Mouse (Mus musculus) spleen, adult 2 months (tissue): Measurements from ENCODE around the gene Trim46.

Source experiments
- CTCF ChIP-seq: fragments of 200-500 bp; IDR thresholded peaks from 2 replicates; pipeline ENCODE4 v1.5.1; 2011; ENCODE audit warnings: mild to moderate bottlenecking, inconsistent platforms; ENCODE audit not compliant: insufficient read depth, insufficient read length, insufficient replicate concordance; ENCODE audit errors: extremely low read depth
- POLR2A ChIP-seq: fragments of 200-500 bp; IDR thresholded peaks from 2 replicates; pipeline ENCODE4 v1.6.1; 2011; ENCODE audit warnings: low read depth, low read length, inconsistent platforms

- TF ChIP-seq CTCF: peak; percentile 88; the same call in 1 of the 2 replicates
- TF ChIP-seq POLR2A: no peak; the same call in 1 of the 2 replicates
Measured at GRCm38 (mm10) chr3:89246261-89247100, at the start of gene Trim46.
